In the genomic region with DNA sequence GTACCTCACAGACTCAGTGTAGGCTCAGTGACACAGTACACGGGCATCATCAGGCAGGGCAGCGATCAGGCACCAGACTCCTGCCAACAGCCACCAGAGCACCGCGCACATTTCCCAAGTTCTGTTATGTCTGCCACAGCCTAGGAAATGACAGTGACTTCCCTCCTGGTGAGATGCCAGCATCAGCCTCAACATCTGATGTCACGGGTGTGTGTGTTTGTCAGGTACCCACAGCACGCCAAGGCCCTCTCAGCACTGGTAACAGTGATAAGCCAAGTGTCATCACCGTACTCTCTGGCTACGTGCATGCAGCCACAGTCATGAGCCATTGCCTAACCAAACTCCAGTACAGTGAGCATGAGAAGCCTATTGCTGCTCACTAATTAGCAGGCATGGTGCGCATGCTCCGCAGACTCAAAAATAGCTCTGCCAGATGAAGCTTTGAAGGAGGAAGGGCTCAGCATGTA, we compare ENCODE assay signal across 11 mouse cellular contexts. TPM values are rescaled to one million over a fixed set of nuclear protein-coding genes. Genes with fewer than 3 reads are reported as not detected.
DNase-seq lines count a peak whose midpoint lies in the region; ATAC-seq and TF ChIP-seq lines count a peak whose summit lies in the region.
"Had no signal": no experiment of that assay in that cellular context is flagged by ENCODE, and none has a peak within 500 bp of the region (broad histone marks: within the 10 kb centered on the region; RNA-seq: fewer than 3 reads in every experiment).

No protein-coding gene starts in this region.

- peak; percentile 67 for ATAC-seq in forebrain, embryonic 15.5 days (replicated peaks)
- no peak for ATAC-seq in liver, embryonic 15.5 days (ENCODE audit: insufficient read depth)
- ATAC-seq in intestine, postnatal 0 days, result no peak

- 0 out of 2 replicates have a peak, but pooled peaks cover 11% of the 10 kb centered on the region for H3K4me1 ChIP-seq in forebrain, embryonic 15.5 days
- peaks cover 25% of the 10 kb centered on the region for H3K4me1 ChIP-seq in forebrain, embryonic 10.5 days
- H3K4me1 ChIP-seq in testis, adult 2 months (ENCODE audit: control insufficient read depth, insufficient read depth, low read length), result no peaks in the 10 kb centered on the region
- H3K4me1 ChIP-seq in liver, embryonic 15.5 days (replicated peaks), result peaks cover 26% of the 10 kb centered on the region
- H3K4me1 ChIP-seq in intestine, postnatal 0 days (replicated peaks; ENCODE audit: control insufficient read depth, insufficient read depth, low read length), result 0 out of 2 replicates have a peak, but pooled peaks cover 4% of the 10 kb centered on the region

- H3K27me3 ChIP-seq in forebrain, embryonic 15.5 days, result no peaks in the 10 kb centered on the region
- H3K27me3 ChIP-seq in forebrain, embryonic 10.5 days (ENCODE audit: poor library complexity, severe bottlenecking), result no peaks in the 10 kb centered on the region
- H3K27me3 ChIP-seq in testis, adult 2 months (ENCODE audit: control insufficient read depth, insufficient read depth, low read length), result no peaks in the 10 kb centered on the region
- no peaks in the 10 kb centered on the region for H3K27me3 ChIP-seq in liver, embryonic 15.5 days
- H3K27me3 ChIP-seq in intestine, postnatal 0 days (replicated peaks; ENCODE audit: control insufficient read depth, insufficient read depth, low read length), result no peaks in the 10 kb centered on the region

- DNase-seq in forebrain, embryonic 10.5 days (ENCODE audit: extremely low spot score, low spot score), result no peak
- DNase-seq in testis, postnatal 14 days (ENCODE audit: low spot score), result no peak
- peak; percentile 76 for DNase-seq in telencephalon, adult 2 months (ENCODE audit: low read depth, low spot score)
- DNase-seq in gastrocnemius, postnatal 4 days (ENCODE audit: low spot score in 2 of 2), result no peak
- DNase-seq: gastrocnemius, postnatal 14 days had no signal

- H3K9me3 ChIP-seq in forebrain, embryonic 15.5 days, result no peaks in the 10 kb centered on the region
- no peaks in the 10 kb centered on the region for H3K9me3 ChIP-seq in forebrain, embryonic 10.5 days
- no peaks in the 10 kb centered on the region for H3K9me3 ChIP-seq in liver, embryonic 15.5 days (replicated peaks)
- H3K9me3 ChIP-seq in intestine, postnatal 0 days (ENCODE audit: control insufficient read depth), result no peaks in the 10 kb centered on the region

- no peak for TF ChIP-seq POLR2A in testis, adult 2 months (IDR thresholded peaks at IDR 0.05; ENCODE audit: control insufficient read depth, low read depth, low read length)

- H3K4me3 ChIP-seq in forebrain, embryonic 15.5 days, result no peak overlapping the region
- H3K4me3 ChIP-seq in forebrain, embryonic 10.5 days, result no peak overlapping the region
- H3K4me3 ChIP-seq in testis, adult 2 months (ENCODE audit: control insufficient read depth, low read depth, low read length), result no peak overlapping the region
- no peak overlapping the region for H3K4me3 ChIP-seq in liver, embryonic 15.5 days (replicated peaks)
- no peak overlapping the region for H3K4me3 ChIP-seq in intestine, postnatal 0 days (ENCODE audit: low read depth, low read length)
- H3K4me3 ChIP-seq: myocyte had no signal

- peak overlapping the region; percentile 34 for H3K27ac ChIP-seq in forebrain, embryonic 15.5 days (replicated peaks)
- H3K27ac ChIP-seq in forebrain, embryonic 10.5 days, result no peak overlapping the region
- no peak overlapping the region for H3K27ac ChIP-seq in testis, adult 2 months (ENCODE audit: control insufficient read depth, insufficient read depth, low read depth, low read length)
- H3K27ac ChIP-seq in liver, embryonic 15.5 days (replicated peaks), result peak overlapping the region; percentile 77
- H3K27ac ChIP-seq in intestine, postnatal 0 days (ENCODE audit: low read depth, low read length), result no peak overlapping the region

- H3K4me2 ChIP-seq in forebrain, embryonic 15.5 days (replicated peaks), result no peak overlapping the region
- H3K4me2 ChIP-seq in liver, embryonic 15.5 days, result no peak overlapping the region
- H3K4me2 ChIP-seq in intestine, postnatal 0 days (replicated peaks; ENCODE audit: low read depth), result no peak overlapping the region

- H3K9ac ChIP-seq in forebrain, embryonic 15.5 days (replicated peaks), result no peak overlapping the region
- H3K9ac ChIP-seq in liver, embryonic 15.5 days, result no peak overlapping the region
- no peak overlapping the region for H3K9ac ChIP-seq in intestine, postnatal 0 days (ENCODE audit: low read depth, low read length)

- no peaks in the 10 kb centered on the region for H3K36me3 ChIP-seq in forebrain, embryonic 15.5 days
- no peaks in the 10 kb centered on the region for H3K36me3 ChIP-seq in forebrain, embryonic 10.5 days (replicated peaks)
- H3K36me3 ChIP-seq in testis, adult 2 months (ENCODE audit: control insufficient read depth, insufficient read depth, low read length), result no peaks in the 10 kb centered on the region
- no peaks in the 10 kb centered on the region for H3K36me3 ChIP-seq in liver, embryonic 15.5 days (replicated peaks)
- H3K36me3 ChIP-seq in intestine, postnatal 0 days (ENCODE audit: control insufficient read depth, insufficient read depth), result no peaks in the 10 kb centered on the region

- TF ChIP-seq CTCF in testis, adult 2 months (IDR thresholded peaks at IDR 0.05; ENCODE audit: control insufficient read depth, insufficient read depth, insufficient replicate concordance, low read depth, low read length), result 0 out of 2 replicates have a peak, but pooled peaks have one; percentile 5
- no peak for TF ChIP-seq CTCF in intestine, postnatal 0 days (IDR thresholded peaks at IDR 0.05; ENCODE audit: low read depth)

- WGBS in forebrain, embryonic 15.5 days, result 75% methylated on average over 10 of the region's 10 CpGs
- WGBS in forebrain, embryonic 10.5 days, result 94% methylated on average over 10 of the region's 10 CpGs
- 58% methylated on average over 10 of the region's 10 CpGs for WGBS in liver, embryonic 15.5 days (ENCODE audit: insufficient replicate concordance)
- WGBS in intestine, postnatal 0 days, result 84% methylated on average over 10 of the region's 10 CpGs

RNA-seq across cellular contexts. Expression of gene F10, which starts 0.7 kb away (rescaled TPM):
- polyA plus RNA-seq in forebrain, embryonic 15.5 days (2015; fragmentation: Nextera tagmentation; extraction: Ambion mirVana), result 0.26 and 0.43 TPM in 2 replicates
- polyA plus RNA-seq in forebrain, embryonic 10.5 days (2016; fragmentation: Nextera tagmentation; extraction: Ambion mirVana), result 0.47 and 0.76 TPM in 2 replicates
- 0.86 and 1.0 TPM in 2 replicates for polyA plus RNA-seq in testis, adult 2 months (2012; rRNA removed)
- polyA plus RNA-seq in liver, embryonic 15.5 days (2015; fragmentation: Nextera tagmentation; extraction: Ambion mirVana), result 133 and 162 TPM in 2 replicates
- 1 to 10 TPM in 1 of 2 experiments, not detected in 1; 1.7 TPM for total RNA-seq in gastrocnemius, postnatal 4 days (2021)
- polyA plus RNA-seq in intestine, postnatal 0 days (2015; fragmentation: Nextera tagmentation; extraction: Ambion mirVana), result 111 and 116 TPM in 2 replicates
- total RNA-seq: gastrocnemius, postnatal 14 days; left cerebral cortex, adult 18-20 months had no signal
- polyA plus RNA-seq: myocyte had no signal

RNA-seq across cellular contexts. Expression of gene F7, which starts 10.5 kb away (rescaled TPM):
- polyA plus RNA-seq in forebrain, embryonic 15.5 days (2015; fragmentation: Nextera tagmentation; extraction: Ambion mirVana), result 0.11 and 0.13 TPM in 2 replicates
- polyA plus RNA-seq in forebrain, embryonic 10.5 days (2016; fragmentation: Nextera tagmentation; extraction: Ambion mirVana), result 0.07 TPM in 1 of 2 replicates, not detected in the other
- 1.9 and 2.0 TPM in 2 replicates for polyA plus RNA-seq in testis, adult 2 months (2012; rRNA removed)
- polyA plus RNA-seq in liver, embryonic 15.5 days (2015; fragmentation: Nextera tagmentation; extraction: Ambion mirVana), result 9.8 and 12.4 TPM in 2 replicates
- under 1 TPM in 1 of 2 experiments, not detected in 1; 0.18 TPM for total RNA-seq in gastrocnemius, postnatal 4 days (2021)
- 0.08 TPM in 2 replicates for polyA plus RNA-seq in intestine, postnatal 0 days (2015; fragmentation: Nextera tagmentation; extraction: Ambion mirVana)
- total RNA-seq: gastrocnemius, postnatal 14 days had no signal

RNA-seq across cellular contexts. Expression of gene Proz, which starts 24.3 kb away (rescaled TPM):
- 1.4 and 2.0 TPM in 2 replicates for polyA plus RNA-seq in forebrain, embryonic 15.5 days (2015; fragmentation: Nextera tagmentation; extraction: Ambion mirVana)
- 0.31 and 0.33 TPM in 2 replicates for polyA plus RNA-seq in forebrain, embryonic 10.5 days (2016; fragmentation: Nextera tagmentation; extraction: Ambion mirVana)
- 0.07 and 0.18 TPM in 2 replicates for polyA plus RNA-seq in testis, adult 2 months (2012; rRNA removed)
- polyA plus RNA-seq in liver, embryonic 15.5 days (2015; fragmentation: Nextera tagmentation; extraction: Ambion mirVana), result 37.9 and 46.4 TPM in 2 replicates
- under 1 TPM; 0.12 to 0.49 TPM for total RNA-seq in gastrocnemius, postnatal 4 days (2021)
- 15.9 and 19.5 TPM in 2 replicates for polyA plus RNA-seq in intestine, postnatal 0 days (2015; fragmentation: Nextera tagmentation; extraction: Ambion mirVana)
- total RNA-seq: gastrocnemius, postnatal 14 days; left cerebral cortex, adult 18-20 months had no signal

Comparison
In these comparisons a context has a peak if more than half of its experiments do, and no peak if none do; other contexts are left out.
1. H3K27ac ChIP-seq: peak in forebrain, embryonic 15.5 days (single experiment) and liver, embryonic 15.5 days (single experiment); none in forebrain, embryonic 10.5 days (single experiment), testis, adult 2 months (single experiment) and intestine, postnatal 0 days (single experiment).
2. RNA of gene F10, which starts 0.7 kb away (polyA plus RNA-seq): 133 to 162 TPM in liver, embryonic 15.5 days and 111 to 116 TPM in intestine, postnatal 0 days; 0.86 to 1.0 TPM in testis, adult 2 months, 0.47 to 0.76 TPM in forebrain, embryonic 10.5 days and 0.26 to 0.43 TPM in forebrain, embryonic 15.5 days; every median in the first group is over 10 times any median in the second.